Mouse (Mus musculus): ENCODE measurements around the gene Mrps18b.

DNA sequence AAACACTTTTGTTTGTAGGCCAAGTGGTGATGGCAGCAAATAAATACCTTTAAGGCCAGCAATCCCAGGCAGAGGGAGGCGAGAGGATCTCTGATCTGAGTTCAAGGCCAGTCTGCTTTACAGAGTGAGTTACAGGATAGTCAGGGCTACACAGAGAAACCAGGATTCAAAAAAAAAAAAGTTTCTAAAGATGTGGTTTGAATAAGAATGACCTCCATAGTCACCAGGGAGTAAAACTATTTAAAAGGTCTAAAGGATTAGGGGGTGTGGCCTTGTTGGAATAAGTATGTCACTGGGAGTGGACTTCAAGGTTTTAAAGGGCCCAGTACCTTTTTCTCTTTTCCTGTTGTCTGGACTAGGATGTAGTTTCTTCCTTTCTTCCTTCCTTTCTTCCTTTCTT is 23.8 kb upstream of the Mrps18b start:
- TF ChIP-seq POLR2A (IDR thresholded peaks at IDR 0.05; ENCODE audit: insufficient read depth, low read depth, low read length) (no peak), CTCF (IDR thresholded peaks at IDR 0.05; ENCODE audit: insufficient read depth, low read depth, low read length) (no peak)
